Mouse (Mus musculus): ENCODE results near the gene Xcl1. TPM values are rescaled to one million over a fixed set of nuclear protein-coding genes. Genes with fewer than 3 reads are reported as not detected.
A peak's percentile ranks its signal among the peaks of the same experiment; 100 is the strongest.
"Not testable (repeated sequence)": the region's sequence is repeated elsewhere in the genome, so short reads cannot be mapped to it uniquely, and the experiment has no call there.

The Xcl1 gene
- polyA plus RNA-seq (2015; fragmentation: Nextera tagmentation; extraction: Ambion mirVana), result not detected in 2 replicates

DNA sequence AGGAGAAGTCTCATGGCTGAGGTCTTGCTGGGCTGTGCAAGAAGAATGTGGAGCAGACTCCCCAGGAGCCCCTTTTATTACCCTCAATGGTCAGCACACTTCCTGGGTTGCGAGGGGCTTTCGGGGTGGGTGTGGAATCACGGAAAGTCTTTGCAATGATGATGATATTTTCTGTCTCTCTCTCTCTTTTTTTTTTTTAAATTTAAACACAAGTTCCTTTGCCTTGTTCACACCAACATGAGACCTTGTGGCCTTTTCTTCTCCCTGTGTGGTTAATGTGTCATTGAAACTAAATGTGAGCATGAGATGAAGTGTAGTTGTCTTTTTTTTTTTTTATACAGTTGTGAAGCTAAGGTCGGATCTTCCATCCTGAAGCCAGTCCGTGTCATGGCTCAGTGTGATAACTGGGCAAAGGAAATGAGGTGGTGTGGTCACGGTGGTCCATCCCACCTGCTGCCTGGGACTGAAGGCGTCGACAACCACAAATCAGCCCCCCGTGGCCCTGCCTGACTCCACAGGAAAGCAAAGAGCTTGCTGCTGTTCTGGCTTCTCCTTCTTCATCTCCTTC lies at the start of gene Xcl1:
Gene Xcl1 (minus strand): TSS at position 51 of the 568 bp plus-strand sequence.
- ATAC-seq (replicated peaks; ENCODE audit: low FRiP score), result no peak
- no peak within 1 kb of the TSS for H3K9ac ChIP-seq
- H3K36me3 ChIP-seq, result no peaks in the 10 kb centered on the region
- 70% methylated on average over 9 of the region's 9 CpGs for WGBS
- no peak within 1 kb of the TSS for H3K4me2 ChIP-seq
- no peak within 1 kb of the TSS for H3K27ac ChIP-seq
- no peak within 1 kb of the TSS for H3K4me3 ChIP-seq (replicated peaks)
- no peaks in the 10 kb centered on the region for H3K27me3 ChIP-seq
- no peaks in the 10 kb centered on the region for H3K4me1 ChIP-seq
- H3K9me3 ChIP-seq (replicated peaks), result no peaks in the 10 kb centered on the region

DNA sequence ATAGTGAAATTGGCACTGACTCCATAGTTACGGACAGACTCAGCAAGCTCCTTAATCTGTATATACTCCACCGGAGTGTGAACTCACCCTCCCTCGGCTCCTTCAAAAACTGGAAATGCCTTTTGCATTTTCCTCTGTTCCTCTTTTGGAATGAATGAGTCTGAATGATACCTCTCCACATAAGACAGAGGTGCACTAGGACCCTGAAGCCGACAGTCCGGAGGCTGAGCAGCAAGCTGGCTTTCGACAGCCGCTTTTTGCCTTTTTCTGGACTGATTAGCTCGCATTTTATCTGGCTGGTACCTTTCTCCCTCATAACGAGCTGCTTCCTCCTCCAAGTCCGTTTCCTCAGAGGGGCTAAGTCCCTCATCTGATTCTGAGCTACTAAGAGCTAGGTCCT lies 49.4 kb upstream of the Xcl1 start:
- 94% methylated on average over 10 of the region's 10 CpGs for WGBS
- not testable (repeated sequence) for H3K36me3 ChIP-seq; H3K4me3 ChIP-seq (replicated peaks); H3K4me1 ChIP-seq; H3K27me3 ChIP-seq; H3K27ac ChIP-seq; H3K9ac ChIP-seq; ATAC-seq (replicated peaks; ENCODE audit: low FRiP score); H3K4me2 ChIP-seq; H3K9me3 ChIP-seq (replicated peaks)

DNA sequence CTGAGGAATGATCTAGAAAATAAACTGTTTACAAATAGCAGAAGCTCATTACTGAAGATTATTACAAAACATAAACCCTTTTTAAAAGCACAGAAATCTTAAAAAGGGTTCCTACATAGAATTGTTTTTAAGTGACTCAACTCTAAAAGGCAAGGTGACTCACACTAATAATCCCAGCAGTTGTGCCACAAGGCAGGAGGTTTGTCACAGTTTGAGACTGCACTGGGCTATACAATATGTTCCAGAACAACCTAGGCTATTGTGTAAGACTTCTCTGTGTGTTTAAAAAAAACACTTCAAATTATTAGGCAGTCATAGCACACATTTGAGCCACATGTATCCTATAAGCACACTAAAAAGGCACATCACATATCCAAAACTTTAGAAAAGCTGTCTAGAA lies 42.0 kb upstream of the Xcl1 start:
- no peak for ATAC-seq (replicated peaks; ENCODE audit: low FRiP score)
- Histone ChIP-seq H3K27me3 (no peaks in the 10 kb centered on the region), H3K4me2 (no peak overlapping the region), H3K9me3 (replicated peaks) (no peaks in the 10 kb centered on the region), H3K36me3 (no peaks in the 10 kb centered on the region), H3K9ac (no peak overlapping the region), H3K4me3 (replicated peaks) (no peak overlapping the region), H3K4me1 (no peaks in the 10 kb centered on the region), H3K27ac (no peak overlapping the region)

DNA sequence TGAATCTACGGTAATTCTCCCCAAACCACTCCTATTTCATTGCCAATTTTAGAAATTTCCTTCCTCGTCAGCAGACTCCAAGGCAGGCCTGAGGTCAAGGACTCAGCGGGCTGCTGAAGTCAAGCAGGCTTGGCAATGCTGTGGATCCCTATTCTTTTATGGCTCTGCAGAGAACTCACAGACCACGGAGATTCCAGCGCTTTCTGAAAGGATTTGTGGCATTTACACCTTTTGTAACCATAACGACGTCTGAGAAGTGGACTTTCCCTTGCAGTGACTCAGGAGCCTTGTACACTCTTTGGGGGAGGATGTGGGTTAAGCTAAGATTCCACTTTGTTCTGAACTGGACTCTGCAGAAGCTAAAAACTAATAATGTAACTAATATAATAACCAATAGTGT lies 40.4 kb upstream of the Xcl1 start:
- H3K4me3 ChIP-seq (replicated peaks), result no peak overlapping the region
- no peak for ATAC-seq (replicated peaks; ENCODE audit: low FRiP score)
- 73% methylated on average over 7 of the region's 7 CpGs for WGBS
- H3K36me3 ChIP-seq, result no peaks in the 10 kb centered on the region
- H3K4me1 ChIP-seq, result no peaks in the 10 kb centered on the region
- no peaks in the 10 kb centered on the region for H3K9me3 ChIP-seq (replicated peaks)
- H3K27me3 ChIP-seq, result no peaks in the 10 kb centered on the region
- H3K9ac ChIP-seq, result no peak overlapping the region
- no peak overlapping the region for H3K4me2 ChIP-seq
- H3K27ac ChIP-seq, result no peak overlapping the region

DNA sequence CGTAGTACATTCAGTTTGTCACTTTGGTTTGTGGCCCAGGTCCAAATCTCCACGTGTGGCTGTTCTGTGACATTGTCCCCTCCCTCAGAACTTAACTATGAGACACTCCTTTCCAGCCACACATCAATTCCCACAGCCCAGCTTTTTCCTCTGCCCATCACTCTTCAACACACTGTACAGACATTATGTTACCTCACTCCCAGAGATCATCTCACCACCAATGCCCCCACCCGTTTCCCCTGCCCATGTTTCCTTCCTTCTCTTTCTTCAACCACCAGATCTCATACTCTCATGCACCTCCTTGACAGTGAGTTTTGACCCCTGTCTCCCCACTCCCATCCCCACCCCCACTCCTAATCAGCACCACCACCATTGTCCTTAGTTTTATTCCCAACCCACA lies 39.9 kb upstream of the Xcl1 start:
- Histone ChIP-seq H3K4me3 (replicated peaks) (no peak overlapping the region), H3K9ac (no peak overlapping the region), H3K36me3 (no peaks in the 10 kb centered on the region), H3K27me3 (no peaks in the 10 kb centered on the region), H3K27ac (no peak overlapping the region), H3K4me2 (no peak overlapping the region), H3K4me1 (no peaks in the 10 kb centered on the region), H3K9me3 (replicated peaks) (no peaks in the 10 kb centered on the region)
- 81% methylated on average over 3 of the region's 3 CpGs for WGBS
- ATAC-seq (replicated peaks; ENCODE audit: low FRiP score), result no peak

DNA sequence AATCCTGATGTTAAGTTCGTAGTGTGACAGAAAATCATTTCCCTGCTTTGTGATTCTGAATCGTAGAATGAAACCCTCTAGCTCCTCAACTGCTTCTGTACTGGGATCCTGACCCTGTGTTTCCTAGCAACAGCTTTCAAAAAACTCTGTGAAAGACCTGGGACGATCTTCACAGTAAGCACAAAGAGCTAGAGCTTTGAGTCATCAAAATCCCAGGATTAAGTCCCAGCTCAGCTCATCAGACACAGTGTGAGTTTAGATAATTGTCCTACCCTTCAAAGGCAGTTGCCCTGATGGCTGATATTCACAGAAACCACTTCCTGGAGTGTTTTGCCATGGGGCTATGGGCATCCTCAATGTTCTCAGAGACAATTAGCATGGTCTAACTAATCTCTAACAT lies 38.5 kb upstream of the Xcl1 start:
- WGBS, result 58% methylated on average over 3 of the region's 3 CpGs
- Histone ChIP-seq H3K4me1 (no peaks in the 10 kb centered on the region), H3K27me3 (no peaks in the 10 kb centered on the region), H3K27ac (no peak overlapping the region), H3K36me3 (no peaks in the 10 kb centered on the region), H3K4me3 (replicated peaks) (no peak overlapping the region), H3K9ac (no peak overlapping the region), H3K4me2 (no peak overlapping the region), H3K9me3 (replicated peaks) (no peaks in the 10 kb centered on the region)
- ATAC-seq (replicated peaks; ENCODE audit: low FRiP score), result no peak

DNA sequence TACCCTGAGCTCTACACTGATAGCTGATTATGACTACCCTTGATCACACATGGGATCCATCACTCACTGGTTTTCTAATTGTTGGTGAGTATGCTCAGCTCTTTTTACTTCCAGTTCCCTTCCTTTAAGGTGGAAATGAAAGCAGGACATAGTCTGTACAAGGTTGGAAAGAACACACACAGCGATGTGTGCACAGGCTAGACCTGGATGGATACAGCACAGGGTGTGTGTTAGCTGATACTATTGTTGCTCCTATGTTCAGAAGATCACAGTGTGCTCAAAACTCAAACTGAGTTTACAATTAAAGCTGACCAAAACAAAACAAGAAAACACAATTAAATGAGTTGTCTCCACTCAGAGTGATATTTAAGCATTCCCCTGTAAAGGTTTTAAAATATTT lies 38.0 kb upstream of the Xcl1 start:
- no peaks in the 10 kb centered on the region for H3K36me3 ChIP-seq
- no peak overlapping the region for H3K4me3 ChIP-seq (replicated peaks)
- H3K27ac ChIP-seq, result no peak overlapping the region
- H3K9me3 ChIP-seq (replicated peaks), result no peaks in the 10 kb centered on the region
- H3K4me2 ChIP-seq, result no peak overlapping the region
- no peak for ATAC-seq (replicated peaks; ENCODE audit: low FRiP score)
- 95% methylated on average over 1 of the region's 1 CpGs for WGBS
- no peak overlapping the region for H3K9ac ChIP-seq
- no peaks in the 10 kb centered on the region for H3K4me1 ChIP-seq
- no peaks in the 10 kb centered on the region for H3K27me3 ChIP-seq

DNA sequence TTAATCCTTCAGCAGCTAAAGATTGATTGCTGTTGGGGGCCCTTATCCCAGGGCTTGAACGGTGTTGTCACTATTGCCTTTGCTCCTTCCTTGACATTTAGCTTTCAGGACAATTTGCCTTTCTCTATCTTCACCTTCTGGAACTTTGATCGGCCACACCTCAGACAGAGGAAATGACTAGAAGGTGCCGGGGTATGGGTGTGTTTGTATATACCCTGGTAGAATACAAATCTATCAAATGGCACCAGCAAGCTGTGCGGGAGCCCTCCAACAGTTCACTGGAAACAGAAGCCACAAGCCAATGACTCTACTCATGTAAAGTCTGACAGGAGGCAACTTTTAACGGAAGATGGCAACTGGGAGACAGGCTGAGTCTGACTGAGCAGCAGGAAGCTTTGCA lies 37.4 kb upstream of the Xcl1 start:
- Histone ChIP-seq H3K4me2 (no peak overlapping the region), H3K36me3 (no peaks in the 10 kb centered on the region), H3K4me3 (replicated peaks) (no peak overlapping the region), H3K27me3 (no peaks in the 10 kb centered on the region), H3K4me1 (no peaks in the 10 kb centered on the region), H3K9ac (no peak overlapping the region), H3K27ac (no peak overlapping the region), H3K9me3 (replicated peaks) (no peaks in the 10 kb centered on the region)
- no peak for ATAC-seq (replicated peaks; ENCODE audit: low FRiP score)
- 79% methylated on average over 5 of the region's 5 CpGs for WGBS

DNA sequence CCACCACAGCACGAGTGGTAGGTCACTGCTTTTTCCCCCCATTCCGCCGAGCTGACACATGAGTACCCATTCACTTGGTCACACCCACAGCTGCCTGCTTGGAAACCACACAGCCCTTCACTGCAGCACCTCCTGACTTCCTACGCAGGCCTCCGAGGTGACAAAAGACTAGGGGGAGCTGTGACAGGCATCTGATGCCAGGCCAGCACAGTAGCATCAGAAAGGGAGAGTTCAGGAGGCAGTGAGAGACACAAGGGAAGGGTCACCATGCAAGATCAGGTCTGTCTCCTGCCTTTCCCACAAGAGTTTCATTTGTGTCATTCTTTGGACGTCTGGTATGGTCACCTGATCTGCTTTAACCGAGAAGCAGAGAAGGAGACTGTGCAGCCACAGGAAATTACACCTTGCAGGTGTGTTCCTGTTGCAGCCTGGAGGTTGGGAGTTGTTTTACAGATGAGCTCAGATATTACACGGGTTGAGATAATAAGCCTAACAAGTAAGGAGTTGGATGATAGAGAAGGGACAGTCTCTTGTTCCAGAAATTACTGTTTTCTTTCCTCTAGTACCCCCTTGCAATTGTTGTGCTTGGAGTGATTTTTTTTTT lies 30.9 kb upstream of the Xcl1 start:
- H3K27me3 ChIP-seq, result no peaks in the 10 kb centered on the region
- H3K4me2 ChIP-seq, result no peak overlapping the region
- 0 out of 2 replicates have a peak, but pooled peaks cover 5% of the 10 kb centered on the region for H3K4me1 ChIP-seq
- WGBS, result 30% methylated on average over 8 of the region's 8 CpGs
- H3K36me3 ChIP-seq, result no peaks in the 10 kb centered on the region
- no peak overlapping the region for H3K9ac ChIP-seq
- no peak overlapping the region for H3K27ac ChIP-seq
- H3K4me3 ChIP-seq (replicated peaks), result no peak overlapping the region
- 0 out of 2 replicates have a peak, but pooled peaks have one; percentile 12 for ATAC-seq (replicated peaks; ENCODE audit: low FRiP score)
- no peaks in the 10 kb centered on the region for H3K9me3 ChIP-seq (replicated peaks)

DNA sequence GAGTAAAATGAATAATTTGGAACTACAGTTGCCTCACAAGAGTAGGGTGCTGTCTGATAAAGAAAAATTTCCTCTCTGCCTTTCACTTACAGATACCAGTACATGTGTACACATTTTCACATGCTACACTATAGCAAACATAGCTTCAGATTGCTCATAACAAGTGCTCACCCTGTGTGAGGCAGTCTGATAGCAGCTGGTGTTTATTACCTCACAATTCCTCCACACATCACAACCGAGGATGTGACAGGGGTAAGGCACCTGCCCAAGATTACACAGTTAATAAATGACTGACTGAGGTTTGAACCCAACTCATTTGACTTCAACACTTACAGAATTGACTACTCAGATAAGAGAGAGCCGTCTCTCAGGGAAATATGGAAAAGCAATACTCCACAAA lies 25.3 kb upstream of the Xcl1 start:
- Histone ChIP-seq H3K9me3 (replicated peaks) (no peaks in the 10 kb centered on the region), H3K27ac (no peak overlapping the region), H3K4me3 (replicated peaks) (no peak overlapping the region), H3K4me2 (no peak overlapping the region), H3K27me3 (no peaks in the 10 kb centered on the region), H3K4me1 (no peaks in the 10 kb centered on the region), H3K9ac (no peak overlapping the region), H3K36me3 (no peaks in the 10 kb centered on the region)
- WGBS, result 30% methylated on average over 2 of the region's 2 CpGs
- no peak for ATAC-seq (replicated peaks; ENCODE audit: low FRiP score)

DNA sequence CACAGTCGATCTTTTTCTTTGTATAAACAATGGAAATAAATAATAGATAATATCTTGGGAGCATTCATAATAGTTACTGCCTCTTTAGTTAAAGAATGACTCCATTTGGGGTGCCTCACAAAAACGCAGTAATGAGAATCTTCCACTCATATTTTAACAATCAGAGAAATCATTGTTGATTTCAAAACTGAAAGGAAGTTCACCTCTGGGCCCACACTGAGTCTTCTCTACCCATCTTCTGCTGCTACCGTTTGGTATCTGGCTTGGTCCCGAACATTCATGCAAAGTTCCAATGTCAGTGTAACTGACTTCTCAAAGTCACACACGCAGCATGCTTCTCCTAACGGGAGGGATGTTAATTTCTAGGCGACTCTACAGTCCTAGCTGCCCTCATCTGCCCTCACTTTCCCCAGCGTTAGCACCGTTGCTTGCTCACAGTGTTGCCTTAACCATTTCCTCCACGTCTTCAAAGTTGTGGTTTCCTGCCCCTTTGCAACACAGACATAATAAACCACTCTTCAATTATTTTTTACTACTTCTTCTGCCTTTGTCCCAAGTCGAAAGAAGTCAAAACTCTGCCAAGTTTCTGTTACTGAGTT lies 24.6 kb upstream of the Xcl1 start:
- H3K4me3 ChIP-seq (replicated peaks), result no peak overlapping the region
- no peak overlapping the region for H3K4me2 ChIP-seq
- no peaks in the 10 kb centered on the region for H3K9me3 ChIP-seq (replicated peaks)
- no peak overlapping the region for H3K27ac ChIP-seq
- H3K27me3 ChIP-seq, result no peaks in the 10 kb centered on the region
- no peaks in the 10 kb centered on the region for H3K36me3 ChIP-seq
- no peak overlapping the region for H3K9ac ChIP-seq
- no peaks in the 10 kb centered on the region for H3K4me1 ChIP-seq
- no peak for ATAC-seq (replicated peaks; ENCODE audit: low FRiP score)
- 50% methylated on average over 11 of the region's 11 CpGs for WGBS

DNA sequence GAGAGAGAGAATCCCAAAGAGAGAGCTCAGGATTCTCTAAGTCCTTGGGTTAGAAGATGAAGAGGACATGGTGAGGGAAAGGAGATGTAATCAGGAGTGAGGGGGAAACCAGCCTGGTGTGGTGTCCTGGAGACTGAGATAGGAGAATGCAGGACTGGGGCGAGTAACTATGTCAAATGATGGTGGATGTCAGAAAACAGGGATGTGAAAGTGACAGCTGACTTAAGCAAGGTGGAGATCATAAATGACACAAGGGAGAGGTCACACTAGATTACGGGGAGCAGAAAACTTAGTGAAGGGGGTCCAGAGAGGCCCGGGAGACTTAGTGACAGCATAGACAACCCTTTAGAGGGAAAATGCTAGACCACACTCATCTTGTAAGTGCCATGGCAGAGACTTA lies 23.8 kb upstream of the Xcl1 start:
- no peak overlapping the region for H3K27ac ChIP-seq
- ATAC-seq (replicated peaks; ENCODE audit: low FRiP score), result no peak
- 82% methylated on average over 3 of the region's 3 CpGs for WGBS
- no peaks in the 10 kb centered on the region for H3K4me1 ChIP-seq
- no peaks in the 10 kb centered on the region for H3K9me3 ChIP-seq (replicated peaks)
- H3K27me3 ChIP-seq, result no peaks in the 10 kb centered on the region
- no peaks in the 10 kb centered on the region for H3K36me3 ChIP-seq
- H3K4me2 ChIP-seq, result no peak overlapping the region
- H3K9ac ChIP-seq, result no peak overlapping the region
- no peak overlapping the region for H3K4me3 ChIP-seq (replicated peaks)

DNA sequence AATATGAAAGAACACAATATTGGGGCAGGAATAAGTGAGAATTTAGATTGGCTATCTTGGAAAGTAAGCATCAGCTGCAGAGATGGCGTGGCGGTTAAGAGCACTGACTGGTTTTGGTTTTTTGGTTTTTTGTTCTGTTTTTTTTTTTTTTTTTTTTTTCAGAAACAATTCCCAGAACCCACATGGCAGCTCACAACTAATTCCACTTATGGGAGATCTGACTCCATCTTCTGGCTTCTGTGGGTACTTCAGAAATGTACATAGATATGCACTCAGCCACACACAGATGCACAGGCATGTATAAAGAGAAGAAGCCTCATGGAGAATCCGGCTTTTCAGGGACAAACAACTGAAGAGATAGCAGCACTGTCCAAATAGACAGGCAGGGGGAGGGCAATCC lies 22.6 kb upstream of the Xcl1 start:
- no peak overlapping the region for H3K4me2 ChIP-seq
- ATAC-seq (replicated peaks; ENCODE audit: low FRiP score), result no peak
- no peak overlapping the region for H3K9ac ChIP-seq
- no peaks in the 10 kb centered on the region for H3K36me3 ChIP-seq
- no peaks in the 10 kb centered on the region for H3K9me3 ChIP-seq (replicated peaks)
- no peak overlapping the region for H3K27ac ChIP-seq
- no peaks in the 10 kb centered on the region for H3K4me1 ChIP-seq
- H3K4me3 ChIP-seq (replicated peaks), result no peak overlapping the region
- 95% methylated on average over 3 of the region's 3 CpGs for WGBS
- no peaks in the 10 kb centered on the region for H3K27me3 ChIP-seq

All from kidney, embryonic 15.5 days (tissue).